Mouse (Mus musculus) liver, postnatal 0 days (tissue): Measurements from ENCODE around the gene Fam107b.

Experiments
- CTCF ChIP-seq: sonication (generic); IDR thresholded peaks from 2 replicates; pipeline ENCODE4 v1.5.1; 2016; ENCODE audit warnings: antibody characterized with exemption, low read depth
- EP300 ChIP-seq: IDR thresholded peaks from 2 replicates; pipeline ENCODE4 v1.6.1; 2016; ENCODE audit warnings: antibody characterized with exemption, low read depth, mild to moderate bottlenecking

- TF ChIP-seq EP300 (no peak), CTCF (no peak)
Observed at GRCm38 (mm10) chr2:3623207-3623980, 53.1 kb downstream of the Fam107b start.
